Mouse (Mus musculus) bone marrow macrophage, adult 2 months (primary cell): ENCODE results near the gene Tle4.

Experiments used
- CTCF ChIP-seq: IDR thresholded peaks from 2 replicates; pipeline ENCODE4 v1.5.1; 2012; ENCODE audit warnings: low read depth, mild to moderate bottlenecking, low read length, moderate library complexity
- POLR2A ChIP-seq: IDR thresholded peaks from 2 replicates; pipeline ENCODE4 v1.6.1; 2012; ENCODE audit warnings: mild to moderate bottlenecking, low read depth, low read length, borderline replicate concordance

DNA sequence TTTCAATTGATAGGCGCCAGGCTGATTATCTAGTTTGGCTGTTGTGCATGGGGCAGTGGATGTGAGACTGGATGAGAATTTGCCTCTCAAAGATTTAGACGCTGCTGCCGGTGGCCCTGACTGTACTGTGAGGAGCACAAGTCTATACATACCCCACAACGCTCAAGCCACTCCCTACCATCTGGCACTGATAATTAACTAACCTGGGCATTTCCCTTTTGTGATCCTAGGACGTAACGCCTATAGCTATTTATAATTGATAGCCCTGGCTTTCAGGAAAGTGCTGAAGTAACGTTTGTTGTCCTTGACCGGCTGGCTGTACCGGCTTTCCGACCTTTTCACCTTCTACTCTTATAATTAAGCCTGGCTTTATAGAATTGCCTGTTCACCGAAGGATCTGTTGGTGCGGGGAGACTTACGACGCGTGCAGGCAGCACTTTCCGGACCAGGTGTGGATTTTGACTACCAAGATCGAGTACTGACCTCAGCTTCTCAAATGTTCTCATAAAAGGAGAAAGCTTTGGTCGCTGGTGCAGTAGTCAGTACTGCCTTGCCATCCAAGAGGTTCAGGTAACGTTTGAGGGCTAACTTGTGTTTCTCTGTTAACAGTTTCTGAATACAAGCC is 171.5 kb downstream of the Tle4 start:
- TF ChIP-seq CTCF (no peak), POLR2A (no peak)
